Mouse (Mus musculus) midbrain, embryonic 10.5 days (tissue): ENCODE measurements at regions not wholly inside any gene's neighbourhood (a gene's known extent, or its start where the extent isn't known, plus 50 kb on each side); places are given as distances from the start of the nearest gene placed in this dataset.

Experiments used
- DNase-seq: peaks from one replicate; pipeline ENCODE4 v3.0.0-alpha.2; 2017; ENCODE audit warnings: low spot score
- H3K27ac ChIP-seq: fragments of 300-500 bp; sonication (generic); replicated peaks from 2 replicates; pipeline ENCODE4 v1.5.1; 2016; ENCODE audit warnings: mild to moderate bottlenecking
- H3K27me3 ChIP-seq: fragments of 300-500 bp; sonication (generic); 2 replicates; pipeline ENCODE4 v1.6.1; 2016; ENCODE audit warnings: low read depth, mild to moderate bottlenecking; ENCODE audit not compliant: poor library complexity, severe bottlenecking
- H3K36me3 ChIP-seq: fragments of 300-500 bp; sonication (generic); 2 replicates; pipeline ENCODE4 v1.6.1; 2016; ENCODE audit warnings: mild to moderate bottlenecking, moderate library complexity
- H3K4me1 ChIP-seq: fragments of 300-500 bp; sonication (generic); 2 replicates; pipeline ENCODE4 v1.6.1; 2016
- H3K4me3 ChIP-seq: fragments of 300-500 bp; sonication (generic); 2 replicates; pipeline ENCODE4 v1.5.1; 2016; ENCODE audit warnings: mild to moderate bottlenecking, moderate library complexity
- H3K9me3 ChIP-seq: fragments of 300-500 bp; sonication (generic); replicated peaks from 2 replicates; pipeline ENCODE4 v1.6.1; 2016; ENCODE audit warnings: mild to moderate bottlenecking
- WGBS: fragments of 180-500 bp; shearing (Covaris S2); methylation state at CpG from one replicate; pipeline ENCODE4 v1.1.7; 2016; 5-methylcytosine and 5-hydroxymethylcytosine counted together

DNA sequence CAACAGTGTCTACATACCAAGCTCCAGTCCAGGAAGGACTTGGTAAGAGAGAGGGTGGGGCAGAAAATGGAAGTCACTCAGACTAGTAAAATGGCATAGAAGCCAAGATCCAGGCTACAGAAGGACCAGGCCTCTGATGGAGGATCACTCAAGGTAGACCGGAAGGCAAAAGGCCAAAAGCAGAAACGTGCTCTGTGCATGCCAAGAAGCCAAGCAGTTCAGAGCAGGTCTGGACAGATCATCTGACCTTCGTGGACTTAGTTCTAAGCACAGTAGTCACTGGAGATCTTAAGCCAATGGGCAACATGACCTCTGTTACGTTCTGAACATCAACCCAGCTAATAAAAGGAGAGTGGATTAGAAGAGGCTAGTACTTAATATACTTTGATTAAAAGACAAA lies 90.6 kb upstream of the Sesn3 start:
- Histone ChIP-seq H3K27ac (no peak overlapping the region), H3K36me3 (no peaks in the 10 kb centered on the region), H3K4me1 (peaks cover 8% of the 10 kb centered on the region), H3K9me3 (no peaks in the 10 kb centered on the region), H3K4me3 (no peak overlapping the region), H3K27me3 (no peaks in the 10 kb centered on the region)
- no peak for DNase-seq
- 87% methylated on average over 4 of the region's 4 CpGs for WGBS

DNA sequence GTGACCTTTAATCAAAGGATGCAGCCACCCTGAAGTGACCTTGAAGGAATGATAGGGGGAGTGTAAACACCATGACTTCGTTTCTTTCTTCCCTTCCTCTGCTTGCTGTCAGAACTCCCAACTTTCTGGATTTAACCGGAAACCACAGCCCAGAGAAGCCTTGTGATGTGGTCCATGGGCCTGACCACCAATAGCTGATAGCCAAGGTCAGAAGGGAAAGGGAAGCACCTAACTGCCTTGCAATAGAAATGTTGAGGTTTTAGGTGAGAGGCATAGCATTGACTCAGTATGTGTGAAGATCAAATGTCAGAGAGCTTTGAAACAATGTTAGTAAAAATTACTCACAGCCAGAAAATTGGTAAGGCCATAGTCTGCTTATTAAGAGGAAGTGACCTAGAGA lies 89.2 kb upstream of the Sesn3 start:
- H3K27me3 ChIP-seq = no peaks in the 10 kb centered on the region
- no peaks in the 10 kb centered on the region for H3K36me3 ChIP-seq
- H3K4me1 ChIP-seq = peaks cover 8% of the 10 kb centered on the region
- no peak overlapping the region for H3K4me3 ChIP-seq
- no peak for DNase-seq
- WGBS = 70% methylated on average over 2 of the region's 2 CpGs
- H3K27ac ChIP-seq = no peak overlapping the region
- H3K9me3 ChIP-seq = no peaks in the 10 kb centered on the region

DNA sequence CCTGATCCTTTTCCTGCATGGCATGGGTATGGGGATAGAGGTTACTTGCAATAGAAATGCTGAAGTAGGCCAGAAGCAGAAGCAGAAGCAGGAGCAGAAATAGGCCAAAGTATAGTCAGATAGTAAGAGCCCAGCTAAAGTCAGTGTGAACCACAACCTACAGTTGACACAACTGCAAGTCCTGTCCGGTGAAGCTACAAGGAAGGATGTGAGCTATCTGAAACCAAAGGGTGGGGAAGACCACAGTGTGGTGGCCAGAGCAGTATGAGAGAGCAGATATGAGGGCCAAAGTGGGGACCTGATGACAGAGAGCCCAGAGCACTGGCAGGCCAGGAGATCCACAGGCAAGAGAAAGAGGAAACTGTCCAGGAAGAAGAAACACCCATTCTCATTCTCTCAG lies 87.1 kb upstream of the Sesn3 start:
- H3K27me3 ChIP-seq = no peaks in the 10 kb centered on the region
- DNase-seq = no peak
- H3K4me3 ChIP-seq = no peak overlapping the region
- peak overlapping the region; percentile 20; the same call in 1 of the 2 replicates for H3K27ac ChIP-seq
- no peaks in the 10 kb centered on the region for H3K9me3 ChIP-seq
- 93% methylated on average over 1 of the region's 1 CpGs for WGBS
- H3K4me1 ChIP-seq = peaks cover 8% of the 10 kb centered on the region
- no peaks in the 10 kb centered on the region for H3K36me3 ChIP-seq

DNA sequence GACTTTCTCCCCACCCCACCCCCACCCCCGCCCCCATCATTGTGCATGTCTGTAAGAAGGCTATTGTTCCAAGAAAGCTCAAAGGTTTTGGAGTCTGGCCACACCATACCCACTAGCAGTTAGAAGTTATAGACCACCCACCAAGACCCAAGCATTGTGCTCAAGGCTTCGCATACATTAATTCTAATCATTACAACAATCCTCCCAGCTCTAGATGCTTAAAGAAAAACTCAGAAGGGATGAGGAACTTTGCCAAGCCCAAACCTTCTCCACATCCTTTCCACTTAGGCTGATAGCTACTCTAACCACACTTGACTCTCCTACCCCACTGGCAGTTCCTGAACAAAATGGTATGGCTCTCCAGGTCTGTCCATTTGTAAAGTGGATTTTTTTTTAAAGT lies 86.4 kb upstream of the Sesn3 start:
- DNase-seq = no peak
- Histone ChIP-seq H3K9me3 (no peaks in the 10 kb centered on the region), H3K4me3 (no peak overlapping the region), H3K4me1 (peaks cover 8% of the 10 kb centered on the region), H3K27me3 (no peaks in the 10 kb centered on the region), H3K27ac (no peak overlapping the region; the same call in 1 of the 2 replicates), H3K36me3 (no peaks in the 10 kb centered on the region)
- WGBS = 61% methylated on average over 2 of the region's 2 CpGs

DNA sequence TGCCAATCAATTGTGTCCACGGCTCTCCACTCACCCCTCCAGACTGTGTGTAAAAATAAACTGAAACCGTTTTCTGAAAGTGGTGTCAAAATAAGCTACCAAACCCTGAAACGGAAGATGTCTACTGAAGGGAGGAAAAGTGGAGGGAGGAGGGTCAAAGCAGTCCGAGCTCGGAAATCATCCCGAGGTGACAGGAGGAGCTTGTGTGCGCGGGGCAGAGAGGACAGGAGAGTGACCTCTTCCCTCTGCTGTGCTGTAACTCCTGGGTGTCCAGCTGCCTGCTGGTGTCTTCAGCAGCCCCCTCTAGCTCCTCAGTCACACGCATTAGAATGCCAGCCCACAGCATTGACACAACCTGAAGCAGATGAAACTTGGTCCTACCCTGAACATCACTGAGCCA lies 84.2 kb upstream of the Sesn3 start:
- H3K27ac ChIP-seq = no peak overlapping the region
- H3K4me3 ChIP-seq = no peak overlapping the region
- no peak for DNase-seq
- 78% methylated on average over 9 of the region's 9 CpGs for WGBS
- no peaks in the 10 kb centered on the region for H3K36me3 ChIP-seq
- H3K4me1 ChIP-seq = peaks cover 8% of the 10 kb centered on the region
- no peaks in the 10 kb centered on the region for H3K27me3 ChIP-seq
- H3K9me3 ChIP-seq = no peaks in the 10 kb centered on the region

DNA sequence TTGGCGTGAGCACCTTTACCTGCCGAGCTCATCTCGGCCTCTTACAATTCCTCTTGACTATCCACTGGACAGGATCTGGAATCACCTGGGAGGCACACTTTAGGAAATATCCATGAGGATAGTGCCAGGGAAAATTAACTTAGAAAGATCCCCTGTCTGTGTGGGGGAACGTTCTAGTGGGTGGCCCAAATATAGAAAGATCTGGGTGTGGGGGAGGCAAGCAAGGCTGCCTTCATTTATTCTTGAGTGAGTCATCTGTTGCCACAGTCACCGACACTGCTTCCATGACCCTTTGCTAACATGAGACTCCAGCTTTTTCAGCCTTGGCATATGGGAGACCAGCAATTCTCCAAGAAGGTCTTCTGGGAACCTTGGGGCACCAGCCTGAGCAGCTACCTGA lies 80.1 kb upstream of the Sesn3 start:
- Histone ChIP-seq H3K27ac (no peak overlapping the region), H3K4me1 (no peaks in the 10 kb centered on the region), H3K36me3 (no peaks in the 10 kb centered on the region), H3K27me3 (no peaks in the 10 kb centered on the region), H3K9me3 (no peaks in the 10 kb centered on the region), H3K4me3 (no peak overlapping the region)
- WGBS = 95% methylated on average over 5 of the region's 5 CpGs
- DNase-seq = no peak

DNA sequence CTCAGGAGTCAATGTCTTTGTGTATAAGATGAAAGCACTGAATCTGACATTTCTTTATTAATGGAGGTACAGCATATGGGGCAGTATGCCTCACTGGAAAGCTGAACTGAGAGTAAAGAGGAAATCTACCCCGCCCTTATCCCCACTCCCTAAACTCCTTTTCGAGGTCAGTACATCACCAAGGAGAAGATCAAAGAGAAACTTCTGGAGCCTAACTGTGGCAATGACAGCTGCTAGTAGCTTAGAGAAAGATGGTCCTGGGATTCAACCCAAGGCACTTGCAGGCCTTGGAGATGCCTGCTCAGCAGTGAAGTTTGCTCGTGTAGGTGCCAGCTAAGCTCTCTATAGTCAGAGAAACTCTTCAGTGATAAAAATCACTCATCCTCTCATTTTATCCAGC lies 75.8 kb upstream of the Sesn3 start:
- DNase-seq = no peak
- 76% methylated on average over 3 of the region's 3 CpGs for WGBS
- no peaks in the 10 kb centered on the region for H3K27me3 ChIP-seq

DNA sequence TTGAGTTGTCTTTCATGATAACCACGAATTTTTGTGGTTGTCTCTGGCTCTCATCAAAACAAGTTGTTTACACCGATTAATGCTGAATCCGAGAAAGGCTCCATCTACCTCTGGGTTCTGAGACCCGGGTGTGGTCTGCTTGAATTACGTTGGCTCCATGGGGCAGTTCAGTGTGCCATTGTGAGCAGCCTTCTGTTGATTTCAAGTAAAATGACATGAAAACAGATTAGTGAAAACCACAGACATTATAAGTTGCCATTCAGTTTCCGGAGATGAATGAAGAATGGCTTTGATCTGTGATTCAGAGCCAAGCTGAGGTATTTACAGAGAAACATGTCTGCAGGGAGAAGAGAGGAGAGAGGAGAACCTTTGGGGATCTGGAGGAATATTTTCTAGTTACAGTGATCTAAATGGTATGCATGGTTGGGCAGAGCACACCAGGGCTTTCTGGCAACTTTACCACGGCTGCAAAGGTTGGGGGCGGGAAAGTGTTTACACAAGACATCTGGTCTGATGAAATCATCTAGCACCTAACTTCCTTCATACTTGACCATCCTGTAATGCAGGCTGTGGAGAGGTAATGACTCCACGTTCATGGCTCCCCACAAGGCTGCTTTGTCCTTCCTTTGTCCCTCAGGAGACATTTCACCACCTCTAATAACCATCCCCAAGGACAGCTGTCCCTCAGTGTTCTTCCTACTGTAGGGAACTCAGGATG lies 74.7 kb upstream of the Sesn3 start:
- 83% methylated on average over 9 of the region's 9 CpGs for WGBS
- no peaks in the 10 kb centered on the region for H3K4me1 ChIP-seq
- H3K9me3 ChIP-seq = no peaks in the 10 kb centered on the region
- no peak overlapping the region for H3K27ac ChIP-seq
- no peaks in the 10 kb centered on the region for H3K36me3 ChIP-seq
- no peaks in the 10 kb centered on the region for H3K27me3 ChIP-seq
- H3K4me3 ChIP-seq = no peak overlapping the region
- DNase-seq = no peak

More for the DNA sequence above, 75.8 kb upstream of the Sesn3 start:
- no peak overlapping the region for H3K4me3 ChIP-seq
- no peaks in the 10 kb centered on the region for H3K4me1 ChIP-seq
- no peaks in the 10 kb centered on the region for H3K9me3 ChIP-seq
- no peaks in the 10 kb centered on the region for H3K36me3 ChIP-seq
- H3K27ac ChIP-seq = no peak overlapping the region

GRCm38 (mm10) chr9:14200852-14201251 lies 74.0 kb upstream of the Sesn3 start:
- Histone ChIP-seq H3K27ac (no peak overlapping the region), H3K9me3 (no peaks in the 10 kb centered on the region), H3K27me3 (no peaks in the 10 kb centered on the region), H3K4me3 (no peak overlapping the region), H3K36me3 (no peaks in the 10 kb centered on the region), H3K4me1 (no peaks in the 10 kb centered on the region)
- DNase-seq = no peak
- WGBS = 89% methylated on average over 4 of the region's 4 CpGs

DNA sequence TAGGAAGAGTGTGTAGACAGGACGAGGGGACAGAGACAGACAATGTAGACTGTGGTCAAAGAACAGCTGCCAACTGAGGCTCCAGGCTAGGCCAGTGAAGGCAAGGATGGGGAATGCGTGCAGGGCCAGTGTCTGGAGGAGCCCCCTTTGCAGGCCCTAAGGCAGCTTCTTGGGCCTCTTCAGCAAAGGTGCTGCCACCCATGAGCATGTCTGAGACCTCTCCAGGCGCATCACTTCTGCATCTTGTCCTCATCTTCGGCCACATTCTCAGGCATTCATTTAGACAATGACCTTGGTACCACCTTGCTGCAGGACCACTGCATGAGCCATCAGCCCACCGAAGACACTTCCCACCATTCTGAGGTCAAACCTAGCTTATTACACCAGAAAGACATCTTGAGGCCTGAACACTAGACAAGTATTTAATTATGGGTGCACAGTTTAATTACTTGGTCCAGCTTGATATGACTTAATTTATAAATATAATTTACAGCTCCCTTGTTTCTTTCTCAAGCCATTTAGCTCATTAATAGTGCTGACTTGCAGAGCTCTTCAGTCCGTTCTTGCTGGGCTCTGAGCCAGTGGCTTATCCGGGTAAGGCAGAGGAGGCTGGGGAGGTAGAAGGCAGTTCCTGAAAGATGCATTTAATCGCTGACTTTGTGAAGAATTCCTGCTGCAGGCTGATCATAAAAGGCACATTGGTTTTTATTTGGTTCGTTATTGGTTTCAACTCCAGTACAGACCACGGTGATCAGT lies 72.1 kb upstream of the Sesn3 start:
- no peaks in the 10 kb centered on the region for H3K9me3 ChIP-seq
- 90% methylated on average over 10 of the region's 10 CpGs for WGBS
- DNase-seq = no peak
- no peak overlapping the region for H3K4me3 ChIP-seq
- H3K36me3 ChIP-seq = no peaks in the 10 kb centered on the region
- no peak overlapping the region for H3K27ac ChIP-seq
- no peaks in the 10 kb centered on the region for H3K27me3 ChIP-seq
- no peaks in the 10 kb centered on the region for H3K4me1 ChIP-seq

GRCm38 (mm10) chr9:14203307-14203695 lies 71.6 kb upstream of the Sesn3 start:
- WGBS = 78% methylated on average over 2 of the region's 2 CpGs
- Histone ChIP-seq H3K36me3 (no peaks in the 10 kb centered on the region), H3K27me3 (no peaks in the 10 kb centered on the region), H3K27ac (no peak overlapping the region), H3K4me1 (no peaks in the 10 kb centered on the region), H3K9me3 (no peaks in the 10 kb centered on the region), H3K4me3 (no peak overlapping the region)
- no peak for DNase-seq

- 92% methylated on average over 11 of the region's 11 CpGs for WGBS
- no peak overlapping the region for H3K27ac ChIP-seq
- DNase-seq = peak; percentile 10
These were observed 71.0 kb upstream of the Sesn3 start for GRCm38 (mm10) chr9:14203768-14204416.

DNA sequence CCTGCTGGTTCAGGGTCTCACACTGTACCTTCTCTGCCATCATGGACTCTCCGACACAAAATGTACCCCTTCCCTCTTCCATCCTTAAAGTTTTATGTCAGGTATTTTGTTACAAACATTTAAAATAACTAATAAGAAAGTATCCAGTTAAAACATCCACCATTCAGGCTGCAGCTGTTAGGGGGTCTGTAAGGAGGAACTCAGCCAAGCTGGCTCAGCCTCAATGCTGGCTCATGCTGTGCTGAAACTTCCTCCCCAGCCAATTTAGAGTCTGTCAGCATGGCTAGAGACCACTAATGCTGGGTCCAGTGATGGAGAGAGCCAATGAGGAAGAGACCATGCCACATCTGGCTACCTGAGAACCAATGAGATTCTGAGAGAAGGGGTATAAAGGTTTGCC lies 70.0 kb upstream of the Sesn3 start:
- H3K27ac ChIP-seq = no peak overlapping the region
- 85% methylated on average over 1 of the region's 1 CpGs for WGBS
- H3K27me3 ChIP-seq = no peaks in the 10 kb centered on the region
- DNase-seq = no peak
- no peaks in the 10 kb centered on the region for H3K4me1 ChIP-seq
- H3K36me3 ChIP-seq = no peaks in the 10 kb centered on the region
- no peak overlapping the region for H3K4me3 ChIP-seq
- no peaks in the 10 kb centered on the region for H3K9me3 ChIP-seq

More at GRCm38 (mm10) chr9:14203768-14204416, 71.0 kb upstream of the Sesn3 start:
- no peak overlapping the region for H3K4me3 ChIP-seq
- no peaks in the 10 kb centered on the region for H3K27me3 ChIP-seq
- H3K36me3 ChIP-seq = no peaks in the 10 kb centered on the region
- H3K4me1 ChIP-seq = no peaks in the 10 kb centered on the region
- no peaks in the 10 kb centered on the region for H3K9me3 ChIP-seq
